Mouse (Mus musculus) heart, postnatal 0 days (tissue): Measurements from ENCODE around the gene Hoxb2. TPM values are rescaled to one million over a fixed set of nuclear protein-coding genes. Genes with fewer than 3 reads are reported as not detected.
A peak's percentile ranks its signal among the peaks of the same experiment; 100 is the strongest.

Experiments
- ATAC-seq: fragments of 200-750 bp; cut with Nextera tagmentation; 2 replicates; pipeline ENCODE4 v1.8.0; 2017; ENCODE audit warnings: low read depth, moderate number of reproducible peaks, moderate library complexity; ENCODE audit not compliant: insufficient read depth
- DNase-seq: peaks from one replicate; pipeline ENCODE4 v3.0.0-alpha.2; 2016; ENCODE audit warnings: low spot score
- H3K27ac ChIP-seq: fragments of 300-500 bp; sonication (generic); 2 replicates; pipeline ENCODE4 v1.5.1; 2014; ENCODE audit warnings: low read depth, mild to moderate bottlenecking
- H3K27me3 ChIP-seq: fragments of 300-500 bp; sonication (generic); 2 replicates; pipeline ENCODE4 v1.6.1; 2014; ENCODE audit warnings: low read length, mixed read lengths; ENCODE audit not compliant: control insufficient read depth, insufficient read depth
- H3K36me3 ChIP-seq: fragments of 300-500 bp; sonication (generic); replicated peaks from 2 replicates; pipeline ENCODE4 v1.6.1; 2014; ENCODE audit warnings: low read length, mixed read lengths; ENCODE audit not compliant: control insufficient read depth, insufficient read depth
- H3K4me1 ChIP-seq: fragments of 300-500 bp; sonication (generic); 2 replicates; pipeline ENCODE4 v1.6.1; 2014; ENCODE audit warnings: antibody characterized with exemption; ENCODE audit not compliant: control insufficient read depth, insufficient read depth
- H3K4me2 ChIP-seq: fragments of 300-500 bp; sonication (generic); 2 replicates; pipeline ENCODE4 v1.6.1; 2014; ENCODE audit warnings: low read depth, mild to moderate bottlenecking, low read length, moderate library complexity
- H3K4me3 ChIP-seq: fragments of 300-500 bp; sonication (generic); 2 replicates; pipeline ENCODE4 v1.5.1; 2014; ENCODE audit warnings: low read depth, low read length
- H3K9ac ChIP-seq: fragments of 300-500 bp; sonication (generic); replicated peaks from 2 replicates; pipeline ENCODE4 v1.6.1; 2014; ENCODE audit warnings: low read depth, low read length, mixed read lengths
- H3K9me3 ChIP-seq: fragments of 300-500 bp; sonication (generic); replicated peaks from 2 replicates; pipeline ENCODE4 v1.6.1; 2016; ENCODE audit warnings: low read length; ENCODE audit not compliant: control insufficient read depth
- CTCF ChIP-seq: IDR thresholded peaks from 2 replicates; pipeline ENCODE4 v1.5.1; 2016; ENCODE audit warnings: antibody characterized with exemption, control low read depth, low read depth
- EP300 ChIP-seq: IDR thresholded peaks from 2 replicates; pipeline ENCODE4 v1.6.1; 2016; ENCODE audit warnings: antibody characterized with exemption, low read depth
- WGBS: fragments of 180-500 bp; shearing (Covaris S2); extraction: QIAGEN DNeasy Blood & Tissue Kit; methylation state at CpG from one replicate; pipeline ENCODE4 v1.1.7; 2014; 5-methylcytosine and 5-hydroxymethylcytosine counted together
- polyA plus RNA-seq: library from polyadenylated mRNA; unstranded; fragments of >200 nt; fragmentation: Nextera tagmentation; extraction: Ambion mirVana; gene quantifications from 2 replicates; pipeline ENCODE4 v1.2.1, GENCODE M21; 2015
- total RNA-seq: library from RNA; depleted of rRNA; stranded (reverse); fragments of >200 nt; gene quantifications from 2 replicates; pipeline ENCODE4 v1.2.3, GENCODE M21; 2014; ENCODE audit warnings: low replicate concordance

Gene Hoxb2
- total and polyA plus RNA-seq, 2 experiments from 2014 or later, result 0.97 to 3.2 TPM

DNA sequence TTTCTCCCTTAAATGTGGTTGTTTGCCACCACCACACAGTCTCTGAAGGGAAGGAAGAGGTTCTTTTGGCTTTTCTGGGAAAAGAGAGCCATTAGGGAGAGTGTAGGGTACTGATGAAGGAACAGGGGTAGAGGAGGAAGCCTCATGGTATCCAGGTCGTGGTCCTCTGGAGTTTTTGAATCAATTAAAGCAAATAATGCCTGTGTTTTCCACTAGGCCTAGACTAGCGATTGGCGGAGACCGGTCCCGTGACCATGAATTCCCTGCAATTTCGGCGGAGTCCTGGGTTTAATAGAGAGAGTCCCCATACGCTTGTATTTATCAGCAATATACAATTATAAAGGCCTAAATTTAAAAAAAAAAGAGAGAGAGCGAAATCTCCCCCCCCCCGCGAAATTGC lies 987 bp downstream of the Hoxb2 start:
- no peak overlapping the region for H3K9ac ChIP-seq

GRCm38 (mm10) chr11:96351831-96352230 lies 1.5 kb downstream of the Hoxb2 start:
- Histone ChIP-seq H3K27ac (peak overlapping the region; percentile 62), H3K36me3 (no peaks in the 10 kb centered on the region), H3K4me3 (peak overlapping the region; percentile 46), H3K4me1 (no peaks in the 10 kb centered on the region), H3K4me2 (peak overlapping the region; percentile 49), H3K9me3 (no peaks in the 10 kb centered on the region), H3K27me3 (peaks cover 96% of the 10 kb centered on the region), H3K9ac (0 out of 2 replicates have a peak overlapping the region, but pooled peaks have one; percentile 27)
- ATAC-seq, result no peak
- WGBS, result 4% methylated on average over 22 of the region's 22 CpGs
- DNase-seq, result no peak
- TF ChIP-seq CTCF, result no peak
- TF ChIP-seq EP300, result no peak

More for the DNA sequence above, 987 bp downstream of the Hoxb2 start:
- Histone ChIP-seq H3K9me3 (no peaks in the 10 kb centered on the region), H3K4me3 (peak overlapping the region; percentile 46), H3K36me3 (no peaks in the 10 kb centered on the region), H3K4me2 (peak overlapping the region; percentile 49), H3K27ac (peak overlapping the region; percentile 62; the same call in 1 of the 2 replicates), H3K27me3 (peaks cover 96% of the 10 kb centered on the region), H3K4me1 (no peaks in the 10 kb centered on the region)
- DNase-seq (no peak), ATAC-seq (no peak)
- no peak for TF ChIP-seq CTCF
- TF ChIP-seq EP300, result no peak
- WGBS, result 26% methylated on average over 11 of the region's 11 CpGs

- no peak for DNase-seq
- 0 out of 2 replicates have a peak, but pooled peaks have one; percentile 30 for ATAC-seq
- H3K4me1 ChIP-seq, result no peaks in the 10 kb centered on the region
- H3K9me3 ChIP-seq, result no peaks in the 10 kb centered on the region
- H3K27ac ChIP-seq, result peak overlapping the region; percentile 62
- peak overlapping the region; percentile 49 for H3K4me2 ChIP-seq
- no peaks in the 10 kb centered on the region for H3K36me3 ChIP-seq
- H3K27me3 ChIP-seq, result peaks cover 98% of the 10 kb centered on the region
- under 1% methylated on average over 59 of the region's 75 CpGs for WGBS
- no peak for TF ChIP-seq CTCF
- no peak for TF ChIP-seq EP300
- peak overlapping the region; percentile 54 for H3K9ac ChIP-seq
- H3K4me3 ChIP-seq, result peak overlapping the region; percentile 46
Measured at GRCm38 (mm10) chr11:96352691-96353521, 2.6 kb downstream of the Hoxb2 start.

GRCm38 (mm10) chr11:96353522-96353841 lies 3.2 kb downstream of the Hoxb2 start:
- no peaks in the 10 kb centered on the region for H3K36me3 ChIP-seq
- no peak for TF ChIP-seq CTCF
- TF ChIP-seq EP300, result no peak
- peak overlapping the region; percentile 62 for H3K27ac ChIP-seq
- DNase-seq (no peak), ATAC-seq (0 out of 2 replicates have a peak, but pooled peaks have one; percentile 27)
- H3K4me2 ChIP-seq, result peak overlapping the region; percentile 49
- H3K4me1 ChIP-seq, result no peaks in the 10 kb centered on the region
- 4% methylated on average over 14 of the region's 14 CpGs for WGBS
- H3K9ac ChIP-seq, result peak overlapping the region; percentile 54
- no peaks in the 10 kb centered on the region for H3K9me3 ChIP-seq
- peaks cover 97% of the 10 kb centered on the region for H3K27me3 ChIP-seq
- peak overlapping the region; percentile 46 for H3K4me3 ChIP-seq

- no peaks in the 10 kb centered on the region for H3K36me3 ChIP-seq
- DNase-seq, result no peak
Measured at GRCm38 (mm10) chr11:96353939-96354338, 3.6 kb downstream of the Hoxb2 start.

More at GRCm38 (mm10) chr11:96353939-96354338, 3.6 kb downstream of the Hoxb2 start:
- ATAC-seq, result no peak
- TF ChIP-seq EP300, result no peak
- no peak for TF ChIP-seq CTCF
- Histone ChIP-seq H3K27ac (peak overlapping the region; percentile 5; the same call in 1 of the 2 replicates), H3K9me3 (no peaks in the 10 kb centered on the region), H3K27me3 (peaks cover 93% of the 10 kb centered on the region), H3K4me2 (peak overlapping the region; percentile 49), H3K4me1 (no peaks in the 10 kb centered on the region), H3K4me3 (peak overlapping the region; percentile 46), H3K9ac (no peak overlapping the region)
- 24% methylated on average over 8 of the region's 8 CpGs for WGBS
